Mouse (Mus musculus): ENCODE measurements at regions not wholly inside any gene's neighbourhood (a gene's known extent, or its start where the extent isn't known, plus 50 kb on each side); places are given as distances from the start of the nearest gene placed in this dataset.
A peak's percentile ranks its signal among the peaks of the same experiment; 100 is the strongest.
"Not testable (repeated sequence)": the region's sequence is repeated elsewhere in the genome, so short reads cannot be mapped to it uniquely, and the experiment has no call there.

DNA sequence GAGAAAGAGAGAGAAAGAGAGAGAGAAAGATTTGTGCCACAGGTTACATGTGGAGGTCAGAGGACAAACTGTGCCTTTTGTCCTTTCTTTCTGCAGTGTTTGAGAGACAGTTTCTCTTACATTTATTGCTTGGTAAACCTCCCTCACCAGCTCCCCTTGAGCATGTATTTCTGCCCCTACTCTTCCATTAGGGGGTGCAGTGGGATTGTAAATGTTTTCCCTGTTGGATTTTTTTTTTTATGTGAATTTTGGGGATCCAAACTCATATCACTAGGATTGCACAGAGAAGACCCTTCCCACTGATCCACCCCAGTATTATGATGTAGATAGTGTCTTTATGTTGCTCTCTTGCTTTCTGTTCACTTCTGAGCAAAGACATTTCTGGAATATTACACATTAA is 219.4 kb upstream of the Gnai1 start:
- no peak for DNase-seq (ENCODE audit: extremely low read depth, low read depth)

DNA sequence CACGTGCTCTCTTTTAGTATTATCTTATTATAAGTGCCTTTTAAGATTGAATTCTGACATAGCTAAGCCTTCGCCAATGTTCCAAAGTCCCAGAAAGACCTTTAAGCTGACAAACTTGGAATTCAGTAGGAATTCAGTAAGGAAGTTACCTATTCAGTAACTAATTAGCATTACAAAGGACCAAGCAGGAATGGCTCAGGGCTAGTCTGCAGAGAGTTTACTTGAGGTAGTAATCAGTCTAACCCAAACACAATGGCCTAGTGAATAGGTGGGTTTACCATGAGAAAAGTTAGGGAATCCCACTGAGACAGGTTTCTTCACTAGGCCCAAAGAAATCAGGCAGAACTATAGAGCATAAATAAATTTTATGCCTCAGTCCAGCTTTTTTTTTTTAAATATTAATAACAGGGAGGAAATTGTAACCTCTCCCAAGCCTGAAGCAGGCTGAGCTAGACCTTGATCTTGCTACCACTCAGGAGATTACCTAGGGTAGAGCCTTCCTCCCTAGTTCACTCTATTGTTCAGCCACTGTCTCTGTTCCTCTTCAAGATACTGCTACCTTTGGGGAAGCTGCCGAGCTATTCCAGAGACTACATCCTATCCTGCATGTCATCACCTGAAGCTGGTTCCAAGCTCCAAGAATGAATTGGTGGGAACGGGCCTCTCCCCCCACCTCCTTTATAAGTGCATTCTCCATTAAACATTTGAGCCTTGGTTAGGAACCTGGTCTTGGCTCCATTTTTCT is 205.2 kb upstream of the Gnai1 start:
- not testable (repeated sequence) for DNase-seq (ENCODE audit: extremely low read depth, low read depth)

- DNase-seq (ENCODE audit: extremely low read depth, low read depth): no peak
These were observed 204.1 kb upstream of the Gnai1 start for GRCm38 (mm10) chr5:18564246-18564645.

DNA sequence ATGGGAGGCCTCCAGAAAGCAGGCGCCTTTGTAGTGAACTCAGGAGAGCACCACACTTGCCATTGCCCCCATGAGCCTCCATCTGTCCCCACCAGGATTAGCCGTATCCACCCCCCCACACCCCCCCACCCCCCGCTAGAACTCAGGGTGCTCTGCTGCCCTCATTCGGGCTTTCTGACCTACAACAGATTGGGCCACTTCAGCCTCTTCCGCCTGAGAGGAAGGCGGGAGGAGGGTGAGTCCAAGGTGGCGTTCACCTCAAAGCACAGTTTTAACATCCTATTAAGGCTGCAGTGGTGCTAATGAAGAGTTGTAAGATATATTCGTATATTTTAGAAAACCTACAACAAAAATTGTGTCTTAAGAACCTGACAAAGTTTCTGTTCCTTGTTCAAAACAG is 202.9 kb upstream of the Gnai1 start:
- no peak for DNase-seq (ENCODE audit: extremely low read depth, low read depth)

GRCm38 (mm10) chr5:18561911-18562310 is 201.8 kb upstream of the Gnai1 start:
- no peak for DNase-seq (ENCODE audit: extremely low read depth, low read depth)

- peak; percentile 31 for DNase-seq (ENCODE audit: extremely low read depth, low read depth)
These were observed 194.2 kb upstream of the Gnai1 start for GRCm38 (mm10) chr5:18554377-18554776.
